Mouse (Mus musculus): ENCODE data around the gene Ubqln4.

- no peak for TF ChIP-seq CTCF (IDR thresholded peaks at IDR 0.05; ENCODE audit: extremely low read depth, insufficient read depth, insufficient read length, insufficient replicate concordance)
- no peak for TF ChIP-seq POLR2A (IDR thresholded peaks at IDR 0.05; ENCODE audit: low read depth, low read length)
Measured at GRCm38 (mm10) chr3:88567892-88568291, 14.3 kb downstream of the Ubqln4 start.
